Mouse (Mus musculus) urinary bladder, postnatal 10 days (tissue): ENCODE measurements around the gene Ephb3.
"Not testable (repeated sequence)": the region's sequence is repeated elsewhere in the genome, so short reads cannot be mapped to it uniquely, and the experiment has no call there.

Experiments
- DNase-seq: peaks from one replicate; pipeline ENCODE4 v3.0.0; 2022; ENCODE audit warnings: low spot score

Gene Ephb3

GRCm38 (mm10) chr16:21204367-21205092, at the start of gene Ephb3:
TSS of gene Ephb3 (plus strand) at chr16:21204755.
- peak; percentile 97 for DNase-seq

- DNase-seq, result not testable (repeated sequence)
These were observed 48.3 kb upstream of the Ephb3 start for GRCm38 (mm10) chr16:21156261-21156660.

GRCm38 (mm10) chr16:21159226-21159625, 45.3 kb upstream of the Ephb3 start:
- DNase-seq, result not testable (repeated sequence)

- not testable (repeated sequence) for DNase-seq
These were observed 41.1 kb upstream of the Ephb3 start for GRCm38 (mm10) chr16:21163423-21163822.

- DNase-seq, result not testable (repeated sequence)
These were observed 39.0 kb upstream of the Ephb3 start for GRCm38 (mm10) chr16:21165343-21166220.

GRCm38 (mm10) chr16:21168730-21169129, 35.8 kb upstream of the Ephb3 start:
- DNase-seq, result no peak

- no peak for DNase-seq
These were observed 29.3 kb upstream of the Ephb3 start for GRCm38 (mm10) chr16:21175236-21175635.

- DNase-seq, result no peak
These were observed 22.4 kb upstream of the Ephb3 start for GRCm38 (mm10) chr16:21182108-21182507.

GRCm38 (mm10) chr16:21184697-21185096, 19.9 kb upstream of the Ephb3 start:
- DNase-seq, result no peak

GRCm38 (mm10) chr16:21187568-21187967, 17.0 kb upstream of the Ephb3 start:
- no peak for DNase-seq

- no peak for DNase-seq
These were observed 16.2 kb upstream of the Ephb3 start for GRCm38 (mm10) chr16:21188345-21188744.

GRCm38 (mm10) chr16:21191569-21191968, 13.0 kb upstream of the Ephb3 start:
- DNase-seq, result no peak

- no peak for DNase-seq
These were observed 11.8 kb upstream of the Ephb3 start for GRCm38 (mm10) chr16:21192509-21193354.

- DNase-seq, result no peak
These were observed 10.4 kb upstream of the Ephb3 start for GRCm38 (mm10) chr16:21194182-21194581.

- no peak for DNase-seq
These were observed 9.2 kb upstream of the Ephb3 start for GRCm38 (mm10) chr16:21195260-21195866.

- no peak for DNase-seq
These were observed 8.0 kb upstream of the Ephb3 start for GRCm38 (mm10) chr16:21196576-21196975.

- DNase-seq, result no peak
These were observed 7.0 kb upstream of the Ephb3 start for GRCm38 (mm10) chr16:21197542-21197941.

- DNase-seq, result peak; percentile 2
These were observed 6.5 kb upstream of the Ephb3 start for GRCm38 (mm10) chr16:21198006-21198405.

GRCm38 (mm10) chr16:21198529-21198928, 6.0 kb upstream of the Ephb3 start:
- peak; percentile 4 for DNase-seq

GRCm38 (mm10) chr16:21199426-21199825, 5.1 kb upstream of the Ephb3 start:
- DNase-seq, result peak; percentile 5

GRCm38 (mm10) chr16:21202731-21203130, 1.8 kb upstream of the Ephb3 start:
- DNase-seq, result no peak
